Mouse (Mus musculus): ENCODE results near the gene Ccdc148.

- TF ChIP-seq POLR2A (IDR thresholded peaks at IDR 0.05; ENCODE audit: borderline replicate concordance, low read depth, low read length) (no peak), CTCF (IDR thresholded peaks at IDR 0.05; ENCODE audit: low read depth, low read length) (no peak)
Observed at GRCm38 (mm10) chr2:59193117-59193516, 32.6 kb upstream of the Ccdc148 start.
